Mouse (Mus musculus): ENCODE results near the gene Rad51b. TPM values are rescaled to one million over a fixed set of nuclear protein-coding genes. Genes with fewer than 3 reads are reported as not detected.

The Rad51b gene
- polyA plus RNA-seq, 1 experiment from 2014 or later: 2.7 TPM

DNA sequence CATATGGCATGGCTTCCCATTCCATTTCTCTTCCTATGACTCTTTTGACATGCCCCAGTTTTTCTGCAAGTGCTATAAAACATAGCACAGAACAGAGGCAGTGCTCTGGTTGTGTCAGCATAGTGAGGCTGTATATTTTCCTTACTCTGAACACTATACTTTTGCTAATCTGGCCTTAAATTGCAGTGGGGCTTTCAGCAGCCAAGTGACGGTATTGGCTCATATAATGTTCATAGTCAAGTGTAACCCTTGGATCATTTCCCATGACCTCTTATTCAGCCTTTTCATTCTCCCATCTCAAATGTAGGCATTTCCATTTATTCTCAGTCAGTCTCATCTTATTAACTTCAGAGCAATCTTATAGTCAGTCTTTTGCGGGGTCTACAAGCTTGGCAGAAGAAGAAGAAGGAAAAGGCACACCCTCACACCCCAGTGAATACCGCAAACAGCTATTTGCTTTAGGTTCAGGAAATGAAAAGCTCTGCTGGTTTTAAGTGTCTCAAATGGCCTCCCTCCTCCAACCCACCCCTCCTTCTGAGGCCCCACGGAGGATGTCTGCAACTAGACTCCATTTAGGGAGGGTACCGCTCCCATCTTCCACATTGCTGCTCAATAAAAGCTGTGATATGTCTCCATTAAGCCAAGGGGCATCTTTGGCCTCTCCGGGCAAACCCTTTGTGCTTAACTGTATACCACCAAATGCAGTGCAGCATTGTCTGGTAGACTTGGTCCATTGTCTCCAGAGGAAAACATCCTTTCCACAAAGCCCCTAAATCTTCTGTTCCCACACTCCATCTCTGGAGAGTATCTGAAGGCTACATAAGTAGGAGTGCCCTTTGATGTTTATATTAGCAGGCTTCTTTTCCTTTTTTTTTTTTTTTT is 277.3 kb downstream of the Rad51b start:
- H3K9ac ChIP-seq (ENCODE audit: low read depth, low read length): no peak overlapping the region
- WGBS: 60% methylated on average over 6 of the region's 6 CpGs
- H3K4me3 ChIP-seq (ENCODE audit: low read length): no peak overlapping the region
- no peaks in the 10 kb centered on the region for H3K4me1 ChIP-seq (ENCODE audit: control insufficient read depth, insufficient read depth, low read depth, low read length)
- no peak overlapping the region for H3K27ac ChIP-seq (ENCODE audit: low read depth, low read length)
- H3K4me2 ChIP-seq (ENCODE audit: low read length): no peak overlapping the region
- no peak for ATAC-seq
- no peaks in the 10 kb centered on the region for H3K27me3 ChIP-seq (replicated peaks; ENCODE audit: control insufficient read depth, insufficient read depth, low read length)
- H3K36me3 ChIP-seq (ENCODE audit: control insufficient read depth, insufficient read depth, low read length): no peaks in the 10 kb centered on the region
- H3K9me3 ChIP-seq (ENCODE audit: control insufficient read depth, low read length): peaks cover 4% of the 10 kb centered on the region

DNA sequence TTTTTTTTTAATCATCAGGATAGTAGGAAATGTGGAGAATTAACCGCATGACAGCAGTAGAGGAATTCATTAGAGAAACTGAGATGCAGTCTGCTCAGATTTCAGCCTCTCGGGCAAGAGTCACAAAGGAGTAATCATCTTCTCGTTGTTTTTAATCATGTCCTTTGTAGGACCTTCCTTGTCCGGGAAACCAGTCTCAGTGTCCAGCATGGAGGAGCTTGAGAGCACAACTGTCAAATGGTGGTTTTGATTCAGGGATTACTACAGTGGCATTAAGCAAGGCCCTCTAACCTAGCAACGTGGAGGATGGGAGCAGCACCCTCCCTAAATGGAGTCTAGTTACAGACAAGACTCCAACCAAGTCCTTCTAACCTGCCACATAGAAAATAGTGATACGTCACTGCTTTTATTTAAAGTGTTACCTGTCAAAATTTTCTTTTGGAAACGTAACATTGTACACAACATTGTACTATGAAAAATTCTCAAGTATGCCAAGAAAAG is 278.0 kb downstream of the Rad51b start:
- ATAC-seq: no peak
- H3K27ac ChIP-seq (ENCODE audit: low read depth, low read length): no peak overlapping the region
- H3K9ac ChIP-seq (ENCODE audit: low read depth, low read length): no peak overlapping the region
- WGBS: 79% methylated on average over 7 of the region's 7 CpGs
- no peaks in the 10 kb centered on the region for H3K36me3 ChIP-seq (ENCODE audit: control insufficient read depth, insufficient read depth, low read length)
- no peak overlapping the region for H3K4me2 ChIP-seq (ENCODE audit: low read length)
- peaks cover 4% of the 10 kb centered on the region for H3K9me3 ChIP-seq (ENCODE audit: control insufficient read depth, low read length)
- no peak overlapping the region for H3K4me3 ChIP-seq (ENCODE audit: low read length)
- no peaks in the 10 kb centered on the region for H3K4me1 ChIP-seq (ENCODE audit: control insufficient read depth, insufficient read depth, low read depth, low read length)
- H3K27me3 ChIP-seq (replicated peaks; ENCODE audit: control insufficient read depth, insufficient read depth, low read length): no peaks in the 10 kb centered on the region

DNA sequence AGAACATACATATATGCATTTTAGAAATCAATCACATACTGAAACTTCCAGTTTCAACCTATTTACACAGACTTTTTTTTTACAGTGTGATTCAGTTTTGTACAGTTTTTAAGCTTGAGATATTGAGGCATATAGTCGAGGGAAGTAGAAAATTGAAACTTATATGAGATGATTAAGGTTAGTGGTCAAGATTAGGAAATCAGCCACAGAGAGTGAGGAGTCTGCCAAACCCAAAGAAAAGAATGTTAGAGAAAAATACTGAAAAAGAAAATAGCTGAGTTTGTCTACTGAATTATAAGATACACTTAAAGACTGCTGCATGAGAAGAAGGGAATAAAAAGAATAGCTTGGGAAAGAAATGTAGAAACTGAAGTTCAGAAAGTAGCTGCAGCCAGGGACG is 280.4 kb downstream of the Rad51b start:
- Histone ChIP-seq H3K36me3 (ENCODE audit: control insufficient read depth, insufficient read depth, low read length) (no peaks in the 10 kb centered on the region), H3K27me3 (replicated peaks; ENCODE audit: control insufficient read depth, insufficient read depth, low read length) (no peaks in the 10 kb centered on the region), H3K9ac (ENCODE audit: low read depth, low read length) (no peak overlapping the region), H3K9me3 (ENCODE audit: control insufficient read depth, low read length) (no peaks in the 10 kb centered on the region), H3K27ac (ENCODE audit: low read depth, low read length) (no peak overlapping the region), H3K4me2 (ENCODE audit: low read length) (no peak overlapping the region), H3K4me3 (ENCODE audit: low read length) (no peak overlapping the region), H3K4me1 (ENCODE audit: control insufficient read depth, insufficient read depth, low read depth, low read length) (no peaks in the 10 kb centered on the region)
- whole genome bisulfite sequencing: 90% methylated on average over 2 of the region's 2 CpGs
- ATAC-seq: no peak

DNA sequence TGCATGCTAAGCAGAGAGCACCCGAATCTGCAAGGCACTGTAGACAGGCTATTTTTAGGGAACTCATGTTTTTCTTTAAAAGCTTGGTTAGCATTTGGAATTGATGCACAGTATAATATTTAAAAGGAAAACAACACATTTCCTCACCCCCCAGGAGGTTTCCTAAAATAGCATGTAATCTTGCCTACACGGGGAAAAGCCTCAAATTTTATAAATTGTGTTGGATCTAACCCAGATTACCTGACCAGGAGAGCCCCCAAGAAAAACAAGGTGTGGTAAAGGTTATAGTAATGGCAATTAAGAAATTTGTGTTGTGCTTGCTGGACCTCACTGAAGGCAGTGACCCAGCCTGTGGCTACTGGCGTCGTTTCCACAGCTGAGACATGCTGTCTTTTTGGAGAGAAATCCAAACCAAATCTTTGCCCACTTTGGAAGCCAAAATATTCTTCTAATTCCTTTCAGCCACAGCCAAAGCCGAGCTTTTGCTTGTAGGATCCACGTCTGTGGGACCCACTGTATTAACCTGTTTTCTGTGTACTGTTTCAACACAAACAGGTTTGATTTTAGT is 282.0 kb downstream of the Rad51b start:
- 79% methylated on average over 6 of the region's 6 CpGs for WGBS
- no peaks in the 10 kb centered on the region for H3K36me3 ChIP-seq (ENCODE audit: control insufficient read depth, insufficient read depth, low read length)
- no peak for ATAC-seq

DNA sequence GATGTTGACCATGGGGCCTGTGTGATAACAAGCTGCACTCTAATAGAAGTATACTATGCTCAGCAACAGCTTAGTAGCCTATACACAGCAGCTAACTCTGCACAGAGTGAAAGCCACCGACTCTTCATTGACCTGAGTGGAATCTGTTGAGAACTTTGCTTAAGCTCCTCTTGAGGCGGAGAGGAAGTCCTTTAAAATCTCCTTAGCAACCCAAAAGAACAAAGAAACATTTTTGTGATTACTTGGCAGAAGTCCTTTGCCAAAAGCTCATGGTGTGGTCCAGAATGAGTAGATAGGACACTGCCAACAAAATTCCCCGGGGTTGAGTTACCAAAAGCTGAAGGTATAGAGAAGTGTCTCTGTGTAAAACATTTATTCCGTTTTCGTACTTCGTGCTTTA is 282.8 kb downstream of the Rad51b start:
- H3K4me3 ChIP-seq (ENCODE audit: low read length): no peak overlapping the region
- H3K9me3 ChIP-seq (ENCODE audit: control insufficient read depth, low read length): no peaks in the 10 kb centered on the region
- ATAC-seq: no peak
- H3K27me3 ChIP-seq (replicated peaks; ENCODE audit: control insufficient read depth, insufficient read depth, low read length): no peaks in the 10 kb centered on the region
- no peak overlapping the region for H3K4me2 ChIP-seq (ENCODE audit: low read length)
- H3K36me3 ChIP-seq (ENCODE audit: control insufficient read depth, insufficient read depth, low read length): no peaks in the 10 kb centered on the region
- no peaks in the 10 kb centered on the region for H3K4me1 ChIP-seq (ENCODE audit: control insufficient read depth, insufficient read depth, low read depth, low read length)
- no peak overlapping the region for H3K27ac ChIP-seq (ENCODE audit: low read depth, low read length)
- no peak overlapping the region for H3K9ac ChIP-seq (ENCODE audit: low read depth, low read length)
- 79% methylated on average over 6 of the region's 6 CpGs for WGBS

More for the DNA sequence above, 282.0 kb downstream of the Rad51b start:
- Histone ChIP-seq H3K4me3 (ENCODE audit: low read length) (no peak overlapping the region), H3K4me1 (ENCODE audit: control insufficient read depth, insufficient read depth, low read depth, low read length) (no peaks in the 10 kb centered on the region), H3K4me2 (ENCODE audit: low read length) (no peak overlapping the region), H3K9me3 (ENCODE audit: control insufficient read depth, low read length) (no peaks in the 10 kb centered on the region), H3K9ac (ENCODE audit: low read depth, low read length) (no peak overlapping the region), H3K27ac (ENCODE audit: low read depth, low read length) (no peak overlapping the region), H3K27me3 (replicated peaks; ENCODE audit: control insufficient read depth, insufficient read depth, low read length) (no peaks in the 10 kb centered on the region)

DNA sequence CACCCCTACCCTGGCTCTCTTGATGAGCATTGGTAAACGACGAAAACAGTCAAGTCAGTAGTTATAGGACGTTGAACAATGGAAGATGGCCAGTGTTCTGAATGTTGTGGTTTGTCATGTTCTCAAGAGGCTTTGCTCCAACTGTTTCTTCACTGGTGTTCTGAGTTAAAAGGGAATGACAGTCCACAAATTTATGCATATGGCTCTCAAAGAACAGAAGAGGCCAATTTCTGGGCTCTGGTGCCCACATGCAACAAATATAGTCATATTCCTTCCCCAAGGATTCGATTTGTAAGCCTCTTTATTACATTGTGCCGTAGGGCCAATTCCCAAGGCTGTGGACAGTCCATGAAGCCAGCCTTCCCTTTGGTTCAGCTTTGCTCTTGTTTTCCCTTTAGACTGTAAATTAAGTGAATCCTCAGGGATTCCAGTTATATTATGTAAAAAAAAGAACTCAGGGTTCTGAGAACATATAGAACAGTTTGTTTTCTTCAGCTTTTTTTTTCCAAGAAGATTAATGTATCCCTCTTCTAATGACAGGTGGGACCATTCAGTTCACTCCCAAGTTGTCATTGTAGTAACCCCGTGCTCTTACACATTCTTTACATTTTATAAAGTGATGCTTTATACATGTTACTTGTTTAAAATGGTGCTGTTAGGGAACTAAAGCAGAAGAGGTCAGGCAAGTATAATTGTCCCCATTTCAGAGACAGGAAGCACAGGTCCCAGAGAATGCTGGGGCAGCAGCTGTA is 287.6 kb downstream of the Rad51b start:
- Histone ChIP-seq H3K27me3 (replicated peaks; ENCODE audit: control insufficient read depth, insufficient read depth, low read length) (no peaks in the 10 kb centered on the region), H3K36me3 (ENCODE audit: control insufficient read depth, insufficient read depth, low read length) (no peaks in the 10 kb centered on the region), H3K27ac (ENCODE audit: low read depth, low read length) (no peak overlapping the region), H3K4me2 (ENCODE audit: low read length) (no peak overlapping the region), H3K4me3 (ENCODE audit: low read length) (no peak overlapping the region), H3K9ac (ENCODE audit: low read depth, low read length) (no peak overlapping the region), H3K9me3 (ENCODE audit: control insufficient read depth, low read length) (no peaks in the 10 kb centered on the region), H3K4me1 (ENCODE audit: control insufficient read depth, insufficient read depth, low read depth, low read length) (no peaks in the 10 kb centered on the region)
- no peak for ATAC-seq
- WGBS: 83% methylated on average over 6 of the region's 6 CpGs

DNA sequence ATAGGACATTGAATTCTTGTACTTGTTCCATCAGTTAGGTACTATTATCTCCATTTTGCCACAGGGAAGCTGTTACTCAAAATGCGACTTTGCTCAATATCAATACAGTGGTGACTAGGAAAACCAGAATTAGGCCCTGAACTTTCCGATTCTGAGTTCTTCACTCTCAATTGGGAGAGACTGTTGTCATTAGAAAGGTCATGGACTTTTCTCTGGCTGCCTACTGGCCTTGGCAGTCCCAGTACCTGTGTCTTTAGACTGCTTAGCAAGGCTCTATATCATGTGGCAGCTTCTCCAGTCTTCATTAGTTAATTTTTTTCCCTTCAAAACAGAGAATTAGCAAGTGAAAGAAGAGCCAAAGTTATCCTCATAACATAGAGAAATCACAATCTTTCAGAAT is 288.3 kb downstream of the Rad51b start:
- H3K9ac ChIP-seq (ENCODE audit: low read depth, low read length): no peak overlapping the region
- ATAC-seq: no peak
- 98% methylated on average over 2 of the region's 2 CpGs for WGBS
- no peak overlapping the region for H3K4me2 ChIP-seq (ENCODE audit: low read length)
- H3K4me1 ChIP-seq (ENCODE audit: control insufficient read depth, insufficient read depth, low read depth, low read length): no peaks in the 10 kb centered on the region
- H3K4me3 ChIP-seq (ENCODE audit: low read length): no peak overlapping the region
- H3K27me3 ChIP-seq (replicated peaks; ENCODE audit: control insufficient read depth, insufficient read depth, low read length): no peaks in the 10 kb centered on the region
- no peaks in the 10 kb centered on the region for H3K9me3 ChIP-seq (ENCODE audit: control insufficient read depth, low read length)
- H3K36me3 ChIP-seq (ENCODE audit: control insufficient read depth, insufficient read depth, low read length): no peaks in the 10 kb centered on the region
- H3K27ac ChIP-seq (ENCODE audit: low read depth, low read length): no peak overlapping the region

DNA sequence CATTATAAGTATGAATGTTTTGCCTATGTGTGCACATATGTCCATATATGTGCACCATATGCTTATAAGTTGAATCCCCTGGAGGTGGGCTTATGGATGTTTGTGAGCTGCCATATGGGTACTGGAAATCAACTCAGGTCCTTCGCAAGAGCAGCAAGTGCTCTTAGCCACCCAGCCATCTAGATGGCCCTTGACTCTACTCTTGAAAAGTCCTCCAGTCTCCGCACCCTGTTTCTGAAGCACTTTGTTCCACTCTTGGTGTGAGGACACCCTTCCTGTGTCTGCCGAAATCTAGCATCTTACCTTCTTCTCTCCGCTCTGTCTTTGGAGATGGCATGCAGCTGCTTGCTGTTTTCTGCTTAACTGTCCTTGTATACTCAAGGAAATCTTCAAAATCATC is 291.7 kb downstream of the Rad51b start:
- H3K27ac ChIP-seq (ENCODE audit: low read depth, low read length): no peak overlapping the region
- H3K36me3 ChIP-seq (ENCODE audit: control insufficient read depth, insufficient read depth, low read length): no peaks in the 10 kb centered on the region
- no peak for ATAC-seq
- no peak overlapping the region for H3K4me3 ChIP-seq (ENCODE audit: low read length)
- H3K9ac ChIP-seq (ENCODE audit: low read depth, low read length): no peak overlapping the region
- no peaks in the 10 kb centered on the region for H3K9me3 ChIP-seq (ENCODE audit: control insufficient read depth, low read length)
- WGBS: 97% methylated on average over 4 of the region's 4 CpGs
- H3K4me2 ChIP-seq (ENCODE audit: low read length): no peak overlapping the region
- no peaks in the 10 kb centered on the region for H3K4me1 ChIP-seq (ENCODE audit: control insufficient read depth, insufficient read depth, low read depth, low read length)
- no peaks in the 10 kb centered on the region for H3K27me3 ChIP-seq (replicated peaks; ENCODE audit: control insufficient read depth, insufficient read depth, low read length)

DNA sequence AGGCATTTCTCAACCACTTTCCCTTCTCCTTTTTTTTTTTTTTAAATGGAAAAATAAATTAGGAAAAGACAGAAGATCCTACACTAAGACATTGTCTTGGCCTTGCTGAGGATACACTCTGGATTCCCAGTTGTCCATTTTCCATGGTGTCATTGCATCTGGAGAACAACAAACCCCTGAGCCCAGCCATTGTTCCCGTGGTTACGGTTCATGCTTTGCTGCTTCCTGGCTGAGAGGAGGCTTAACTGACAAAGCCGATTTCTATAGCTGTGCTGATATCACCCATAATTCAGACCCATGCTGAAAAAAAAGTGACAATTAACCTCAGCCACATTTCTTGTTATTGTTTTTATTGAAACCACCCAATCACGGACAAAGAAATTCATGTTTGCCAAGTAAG is 295.1 kb downstream of the Rad51b start:
- no peaks in the 10 kb centered on the region for H3K4me1 ChIP-seq (ENCODE audit: control insufficient read depth, insufficient read depth, low read depth, low read length)
- ATAC-seq: no peak

More for the DNA sequence above, 295.1 kb downstream of the Rad51b start:
- no peak overlapping the region for H3K9ac ChIP-seq (ENCODE audit: low read depth, low read length)
- H3K27me3 ChIP-seq (replicated peaks; ENCODE audit: control insufficient read depth, insufficient read depth, low read length): no peaks in the 10 kb centered on the region
- H3K36me3 ChIP-seq (ENCODE audit: control insufficient read depth, insufficient read depth, low read length): no peaks in the 10 kb centered on the region
- H3K27ac ChIP-seq (ENCODE audit: low read depth, low read length): no peak overlapping the region
- no peak overlapping the region for H3K4me3 ChIP-seq (ENCODE audit: low read length)
- H3K4me2 ChIP-seq (ENCODE audit: low read length): no peak overlapping the region
- 25% methylated on average over 4 of the region's 4 CpGs for WGBS
- no peaks in the 10 kb centered on the region for H3K9me3 ChIP-seq (ENCODE audit: control insufficient read depth, low read length)
